Mouse (Mus musculus) midbrain, embryonic 16.5 days (tissue): ENCODE data around the gene Ep400. TPM values are rescaled to one million over a fixed set of nuclear protein-coding genes. Genes with fewer than 3 reads are reported as not detected.

Experiments
- ATAC-seq: fragments of 200-750 bp; cut with Nextera tagmentation; 2 replicates; pipeline ENCODE4 v1.8.0; 2017; ENCODE audit warnings: moderate TSS enrichment
- H3K27ac ChIP-seq: fragments of 300-500 bp; sonication (generic); 2 replicates; pipeline ENCODE4 v1.5.1; 2014; ENCODE audit warnings: mild to moderate bottlenecking, low read length, mixed read lengths
- H3K27me3 ChIP-seq: fragments of 300-500 bp; sonication (generic); 2 replicates; pipeline ENCODE4 v1.6.1; 2014; ENCODE audit warnings: low read depth, low read length, mixed read lengths; ENCODE audit not compliant: control insufficient read depth, insufficient read depth
- H3K36me3 ChIP-seq: fragments of 300-500 bp; sonication (generic); 2 replicates; pipeline ENCODE4 v1.6.1; 2014; ENCODE audit warnings: mild to moderate bottlenecking, low read length, moderate library complexity, mixed read lengths; ENCODE audit not compliant: control insufficient read depth, insufficient read depth
- H3K4me1 ChIP-seq: fragments of 300-500 bp; sonication (generic); 2 replicates; pipeline ENCODE4 v1.6.1; 2014; ENCODE audit warnings: mild to moderate bottlenecking, low read length, mixed read lengths; ENCODE audit not compliant: control insufficient read depth, insufficient read depth
- H3K4me2 ChIP-seq: fragments of 300-500 bp; sonication (generic); 2 replicates; pipeline ENCODE4 v1.6.1; 2014; ENCODE audit warnings: mild to moderate bottlenecking, low read length, mixed read lengths
- H3K4me3 ChIP-seq: fragments of 300-500 bp; sonication (generic); 2 replicates; pipeline ENCODE4 v1.5.1; 2014; ENCODE audit warnings: low read depth, mild to moderate bottlenecking, low read length, moderate library complexity, mixed read lengths
- H3K9ac ChIP-seq: fragments of 300-500 bp; sonication (generic); 2 replicates; pipeline ENCODE4 v1.6.1; 2014; ENCODE audit warnings: low read depth, low read length, mixed read lengths
- H3K9me3 ChIP-seq: fragments of 300-500 bp; sonication (generic); replicated peaks from 2 replicates; pipeline ENCODE4 v1.6.1; 2014; ENCODE audit warnings: mild to moderate bottlenecking, low read length, mixed read lengths; ENCODE audit not compliant: control insufficient read depth, poor library complexity, severe bottlenecking
- WGBS: fragments of 180-500 bp; shearing (Covaris S2); extraction: QIAGEN DNeasy Blood & Tissue Kit; methylation state at CpG from one replicate; pipeline ENCODE4 v1.1.7; 2014; 5-methylcytosine and 5-hydroxymethylcytosine counted together
- polyA plus RNA-seq: library from polyadenylated mRNA; unstranded; fragments of >200 nt; fragmentation: Nextera tagmentation; extraction: Ambion mirVana; gene quantifications from 2 replicates; pipeline ENCODE4 v1.2.1, GENCODE M21; 2015

Gene Ep400
- polyA plus RNA-seq, 1 experiment from 2014 or later = 51.6 TPM

- Histone ChIP-seq H3K4me1 (peaks cover 18% of the 10 kb centered on the region), H3K36me3 (peaks cover 11% of the 10 kb centered on the region)
These were observed 32.3 kb upstream of the Ep400 start for GRCm38 (mm10) chr5:110802809-110803208.

GRCm38 (mm10) chr5:110802186-110802585, 31.7 kb upstream of the Ep400 start:
- Histone ChIP-seq H3K9ac (no peak overlapping the region), H3K36me3 (peaks cover 14% of the 10 kb centered on the region)
- WGBS = 88% methylated on average over 4 of the region's 4 CpGs

More at GRCm38 (mm10) chr5:110802809-110803208, 32.3 kb upstream of the Ep400 start:
- no peak overlapping the region for H3K27ac ChIP-seq
- no peak overlapping the region for H3K9ac ChIP-seq
- H3K9me3 ChIP-seq = no peaks in the 10 kb centered on the region
- no peak overlapping the region for H3K4me3 ChIP-seq
- H3K27me3 ChIP-seq = no peaks in the 10 kb centered on the region
- no peak overlapping the region for H3K4me2 ChIP-seq
- no peak for ATAC-seq

GRCm38 (mm10) chr5:110801036-110801624, 30.6 kb upstream of the Ep400 start:
- 96% methylated on average over 3 of the region's 3 CpGs for WGBS
- Histone ChIP-seq H3K4me3 (no peak overlapping the region), H3K9ac (no peak overlapping the region), H3K4me2 (no peak overlapping the region), H3K27me3 (no peaks in the 10 kb centered on the region), H3K36me3 (peaks cover 23% of the 10 kb centered on the region), H3K4me1 (peaks cover 3% of the 10 kb centered on the region; the same call in 1 of the 2 replicates), H3K27ac (no peak overlapping the region), H3K9me3 (no peaks in the 10 kb centered on the region)
- ATAC-seq = no peak

More at GRCm38 (mm10) chr5:110802186-110802585, 31.7 kb upstream of the Ep400 start:
- Histone ChIP-seq H3K4me2 (no peak overlapping the region), H3K9me3 (no peaks in the 10 kb centered on the region), H3K27me3 (no peaks in the 10 kb centered on the region), H3K4me1 (peaks cover 12% of the 10 kb centered on the region), H3K4me3 (no peak overlapping the region), H3K27ac (no peak overlapping the region)
- ATAC-seq = no peak

- Histone ChIP-seq H3K4me2 (no peak overlapping the region), H3K27ac (no peak overlapping the region), H3K9ac (no peak overlapping the region), H3K36me3 (peaks cover 50% of the 10 kb centered on the region), H3K27me3 (no peaks in the 10 kb centered on the region), H3K4me3 (no peak overlapping the region), H3K4me1 (no peaks in the 10 kb centered on the region), H3K9me3 (no peaks in the 10 kb centered on the region)
- 68% methylated on average over 4 of the region's 4 CpGs for WGBS
- no peak for ATAC-seq
These were observed 27.2 kb upstream of the Ep400 start for GRCm38 (mm10) chr5:110797696-110798095.

- H3K9ac ChIP-seq = no peak overlapping the region
- H3K4me1 ChIP-seq = no peaks in the 10 kb centered on the region
- H3K4me3 ChIP-seq = no peak overlapping the region
- H3K27me3 ChIP-seq = no peaks in the 10 kb centered on the region
- H3K36me3 ChIP-seq = peaks cover 77% of the 10 kb centered on the region
- 93% methylated on average over 7 of the region's 7 CpGs for WGBS
- no peaks in the 10 kb centered on the region for H3K9me3 ChIP-seq
- no peak overlapping the region for H3K4me2 ChIP-seq
- ATAC-seq = no peak
- no peak overlapping the region for H3K27ac ChIP-seq
These were observed 23.8 kb upstream of the Ep400 start for GRCm38 (mm10) chr5:110794363-110794762.

GRCm38 (mm10) chr5:110788684-110789083, 18.2 kb upstream of the Ep400 start:
- peak; percentile 49; the same call in 1 of the 2 replicates for ATAC-seq
- Histone ChIP-seq H3K9ac (no peak overlapping the region), H3K4me1 (no peaks in the 10 kb centered on the region), H3K36me3 (peaks cover 59% of the 10 kb centered on the region), H3K27ac (no peak overlapping the region), H3K27me3 (no peaks in the 10 kb centered on the region), H3K4me2 (no peak overlapping the region), H3K9me3 (no peaks in the 10 kb centered on the region), H3K4me3 (no peak overlapping the region)
- WGBS = 66% methylated on average over 5 of the region's 5 CpGs

GRCm38 (mm10) chr5:110786081-110786835, 15.7 kb upstream of the Ep400 start:
- Histone ChIP-seq H3K9ac (no peak overlapping the region), H3K27me3 (no peaks in the 10 kb centered on the region), H3K4me1 (no peaks in the 10 kb centered on the region), H3K36me3 (peaks cover 40% of the 10 kb centered on the region), H3K27ac (no peak overlapping the region), H3K4me2 (no peak overlapping the region), H3K4me3 (no peak overlapping the region), H3K9me3 (no peaks in the 10 kb centered on the region)
- 77% methylated on average over 11 of the region's 11 CpGs for WGBS
- ATAC-seq = no peak

- no peak overlapping the region for H3K4me2 ChIP-seq
- no peaks in the 10 kb centered on the region for H3K27me3 ChIP-seq
- no peaks in the 10 kb centered on the region for H3K9me3 ChIP-seq
- H3K4me1 ChIP-seq = peaks cover 14% of the 10 kb centered on the region
- 68% methylated on average over 8 of the region's 8 CpGs for WGBS
- H3K4me3 ChIP-seq = no peak overlapping the region
- no peak overlapping the region for H3K9ac ChIP-seq
- H3K36me3 ChIP-seq = peaks cover 19% of the 10 kb centered on the region
- no peak for ATAC-seq
- no peak overlapping the region for H3K27ac ChIP-seq
These were observed 12.6 kb upstream of the Ep400 start for GRCm38 (mm10) chr5:110783150-110783549.

- peaks cover 14% of the 10 kb centered on the region for H3K4me1 ChIP-seq
These were observed 11.2 kb upstream of the Ep400 start for GRCm38 (mm10) chr5:110781529-110782238.

More at GRCm38 (mm10) chr5:110781529-110782238, 11.2 kb upstream of the Ep400 start:
- Histone ChIP-seq H3K36me3 (peaks cover 6% of the 10 kb centered on the region), H3K9me3 (no peaks in the 10 kb centered on the region), H3K9ac (no peak overlapping the region), H3K4me3 (no peak overlapping the region), H3K4me2 (no peak overlapping the region), H3K27ac (no peak overlapping the region), H3K27me3 (no peaks in the 10 kb centered on the region)
- WGBS = 86% methylated on average over 7 of the region's 7 CpGs
- ATAC-seq = no peak
